Mouse (Mus musculus): ENCODE measurements at regions not wholly inside any gene's neighbourhood (a gene's known extent, or its start where the extent isn't known, plus 50 kb on each side); places are given as distances from the start of the nearest gene placed in this dataset.
A peak's percentile ranks its signal among the peaks of the same experiment; 100 is the strongest.

- no peak for DNase-seq (ENCODE audit: low spot score in 2 of 2)
These were observed 53.2 kb downstream of the Gpr6 start for GRCm38 (mm10) chr10:41018888-41019287.

GRCm38 (mm10) chr10:41016547-41016946 is 55.5 kb downstream of the Gpr6 start:
- DNase-seq (ENCODE audit: low spot score in 2 of 2): no peak

GRCm38 (mm10) chr10:41015654-41016053 is 56.4 kb downstream of the Gpr6 start:
- peak in 1 of 2 experiments; percentile 30 for DNase-seq (ENCODE audit: low spot score in 2 of 2)

GRCm38 (mm10) chr10:41010585-41010984 is 61.5 kb downstream of the Gpr6 start:
- DNase-seq (ENCODE audit: low spot score in 2 of 2): no peak

- no peak for DNase-seq (ENCODE audit: low spot score in 2 of 2)
These were observed 64.2 kb downstream of the Gpr6 start for GRCm38 (mm10) chr10:41007866-41008265.

- DNase-seq (ENCODE audit: low spot score in 2 of 2): no peak
These were observed 65.5 kb downstream of the Gpr6 start for GRCm38 (mm10) chr10:41006634-41007033.

GRCm38 (mm10) chr10:41005776-41006175 is 66.3 kb downstream of the Gpr6 start:
- no peak for DNase-seq (ENCODE audit: low spot score in 2 of 2)

- DNase-seq (ENCODE audit: low spot score in 2 of 2): no peak
These were observed 67.3 kb downstream of the Gpr6 start for GRCm38 (mm10) chr10:41004753-41005152.

GRCm38 (mm10) chr10:41004044-41004689 is 67.9 kb downstream of the Gpr6 start:
- DNase-seq (ENCODE audit: low spot score in 2 of 2): peak; percentile 14 to 43

- no peak for DNase-seq (ENCODE audit: low spot score in 2 of 2)
These were observed 68.9 kb downstream of the Gpr6 start for GRCm38 (mm10) chr10:41003197-41003596.

GRCm38 (mm10) chr10:41000965-41001364 is 71.1 kb downstream of the Gpr6 start:
- no peak for DNase-seq (ENCODE audit: low spot score in 2 of 2)

- DNase-seq (ENCODE audit: low spot score in 2 of 2): no peak
These were observed 72.6 kb downstream of the Gpr6 start for GRCm38 (mm10) chr10:40999486-40999885.

- no peak for DNase-seq (ENCODE audit: low spot score in 2 of 2)
These were observed 73.3 kb downstream of the Gpr6 start for GRCm38 (mm10) chr10:40998799-40999198.

GRCm38 (mm10) chr10:40998330-40998729 is 73.8 kb downstream of the Gpr6 start:
- DNase-seq (ENCODE audit: low spot score in 2 of 2): no peak

- no peak for DNase-seq (ENCODE audit: low spot score in 2 of 2)
These were observed 74.5 kb downstream of the Gpr6 start for GRCm38 (mm10) chr10:40997606-40998005.

Measured in urinary bladder, adult 18-20 months (tissue).